Mouse (Mus musculus) kidney, postnatal 4 days (tissue): ENCODE data around the gene Qrich2.
A peak's percentile ranks its signal among the peaks of the same experiment; 100 is the strongest.
"Not testable (repeated sequence)": the region's sequence is repeated elsewhere in the genome, so short reads cannot be mapped to it uniquely, and the experiment has no call there.

Source experiments
- DNase-seq, 2 experiments: peaks; one replicate each; pipeline ENCODE4 v3.0.0; 2021; ENCODE audit warnings: mixed read lengths in 2 of 2

Gene Qrich2

DNA sequence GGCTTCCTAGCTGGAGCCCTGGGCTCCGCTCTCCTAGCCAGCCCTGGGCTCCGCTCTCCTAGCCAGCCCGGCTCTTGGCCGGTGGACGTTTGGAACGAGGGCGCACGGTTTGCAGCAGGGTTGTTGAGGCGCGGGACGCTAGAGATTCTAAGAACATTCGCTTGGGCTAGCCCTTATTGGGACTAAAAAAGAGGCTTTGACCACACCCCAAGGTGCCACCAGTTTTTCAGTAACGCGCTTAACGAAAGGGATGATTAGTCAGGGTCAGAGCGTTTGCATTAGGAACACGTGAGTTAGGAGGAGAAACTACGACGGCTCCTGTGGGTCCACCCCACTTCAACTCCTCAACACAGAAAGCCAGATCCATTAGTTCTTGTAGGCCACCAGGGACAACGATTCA is at the start of gene Qrich2:
TSS of gene Qrich2 (minus strand) at position 101 of the 400 bp plus-strand sequence.
- no peak for DNase-seq

DNA sequence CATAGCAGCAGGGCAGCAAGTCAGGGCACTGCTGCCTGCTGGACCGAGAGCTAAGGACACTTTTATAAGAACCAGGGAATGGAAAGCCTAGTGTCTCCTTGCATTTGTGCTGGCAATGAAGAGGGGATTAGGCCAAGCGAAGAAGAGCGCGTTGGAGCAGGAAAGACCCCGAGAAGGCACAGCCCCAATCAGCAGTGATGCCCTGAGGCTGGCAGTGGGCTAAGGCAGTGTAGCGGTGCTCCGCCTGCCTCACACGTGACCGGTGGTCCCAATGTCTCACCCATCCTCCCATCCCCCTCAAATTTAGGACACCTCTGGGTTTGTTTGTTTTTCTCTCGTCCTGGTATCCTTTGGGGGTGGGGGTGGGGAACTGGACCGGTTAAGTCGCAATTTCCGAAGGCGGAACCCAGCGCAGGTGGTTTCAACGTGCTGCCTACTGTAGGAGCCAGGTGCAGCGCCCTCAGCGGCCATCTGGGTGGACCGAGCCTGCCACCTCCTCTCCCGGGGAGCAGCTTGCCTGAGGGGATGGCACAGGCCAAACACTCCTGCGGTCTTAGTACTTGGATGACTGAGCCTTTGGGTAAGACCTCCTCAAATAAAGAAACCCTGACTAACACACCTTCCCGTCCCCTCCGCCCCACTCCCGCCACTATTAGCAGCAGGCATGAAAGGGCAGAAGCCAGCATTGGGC is 49.4 kb upstream of the Qrich2 start:
- DNase-seq, result peak; percentile 55 to 70

DNA sequence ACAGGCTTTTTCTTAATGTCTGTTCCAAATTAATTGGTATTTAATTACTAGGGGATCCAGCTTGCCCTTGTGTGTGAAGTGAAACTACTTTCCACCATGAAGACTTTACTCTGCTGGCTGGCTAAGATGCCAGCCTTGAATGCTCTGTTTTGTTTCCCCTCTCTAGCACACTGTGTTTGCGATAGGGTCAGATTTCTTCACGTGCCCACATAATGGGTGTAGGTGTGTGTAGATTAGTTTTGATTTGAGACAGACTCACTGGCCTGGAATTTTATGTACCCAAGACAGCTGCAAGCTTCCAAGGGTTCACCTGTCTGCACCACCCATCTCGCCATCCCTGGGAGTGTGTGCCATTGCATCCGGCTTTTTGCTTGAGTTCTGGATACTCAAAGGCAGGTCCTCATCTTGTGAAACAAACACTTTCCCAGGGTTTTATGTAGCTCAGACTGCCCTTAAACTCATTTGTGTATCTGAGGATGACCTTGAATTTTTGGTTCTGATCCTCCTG is 47.5 kb upstream of the Qrich2 start:
- DNase-seq, result no peak

DNA sequence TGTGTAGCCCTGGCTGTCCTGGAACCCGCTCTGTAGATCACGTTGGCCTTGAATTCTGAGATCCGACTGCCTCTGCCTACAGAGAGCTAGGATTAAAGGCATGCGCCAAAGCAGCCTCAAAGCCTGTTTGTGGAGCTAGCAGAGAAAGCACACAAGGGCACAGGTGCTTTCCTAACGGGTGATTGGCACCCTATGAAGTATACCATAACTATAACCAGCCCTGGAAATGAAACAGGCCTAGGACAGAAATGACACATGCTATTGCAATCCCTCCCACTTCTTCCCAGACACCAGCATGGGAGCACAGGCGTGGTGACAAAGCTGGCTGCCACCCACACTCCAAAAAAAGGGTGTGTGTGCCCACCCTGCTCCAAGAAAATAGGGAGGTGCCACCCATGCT is 46.9 kb upstream of the Qrich2 start:
- no peak for DNase-seq

DNA sequence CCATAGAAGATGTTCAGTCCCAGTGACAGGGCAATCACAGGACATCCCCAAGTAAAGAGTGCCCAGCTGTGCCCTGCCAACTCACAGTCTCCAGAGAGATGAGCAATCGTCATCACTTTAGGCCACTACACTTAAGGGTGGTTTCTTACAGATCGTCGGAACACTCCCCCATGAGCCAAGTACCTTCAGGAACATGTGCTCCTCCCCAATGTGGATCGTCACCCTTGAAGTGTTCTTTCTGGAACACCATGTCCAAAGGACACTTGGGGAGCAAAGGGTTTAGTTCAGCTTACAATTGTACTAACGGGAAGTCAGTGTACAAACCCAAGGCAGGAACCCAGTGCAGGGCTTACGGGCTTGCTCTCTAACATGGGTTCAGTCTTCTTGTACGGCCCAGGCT is 46.1 kb upstream of the Qrich2 start:
- DNase-seq, result no peak

DNA sequence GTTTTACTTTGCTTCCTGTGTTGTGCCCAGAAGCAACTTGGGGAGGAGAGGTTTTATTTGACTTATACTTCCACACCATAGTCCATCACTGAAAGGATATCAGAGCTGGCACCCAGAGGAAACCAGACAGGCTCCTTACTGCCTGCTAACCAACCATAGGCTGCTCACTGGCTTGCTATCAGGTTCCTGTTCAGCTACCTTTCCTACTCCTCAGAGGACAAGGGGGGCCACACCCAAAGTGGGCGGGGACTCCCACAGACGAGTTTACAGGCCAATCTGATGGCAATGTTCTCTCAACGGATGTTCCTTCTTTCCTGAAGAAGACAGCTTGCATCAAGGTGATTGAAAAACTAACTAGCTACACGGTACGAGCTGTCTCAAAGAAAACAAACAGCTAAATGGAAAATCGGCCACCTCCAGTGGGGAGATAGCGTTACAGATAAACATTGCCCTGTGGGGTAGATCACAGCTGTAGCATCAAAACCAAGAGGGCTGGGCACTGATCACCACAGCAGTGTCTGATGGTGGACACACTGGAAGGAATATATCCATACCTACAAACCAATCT is 45.3 kb upstream of the Qrich2 start:
- no peak for DNase-seq

DNA sequence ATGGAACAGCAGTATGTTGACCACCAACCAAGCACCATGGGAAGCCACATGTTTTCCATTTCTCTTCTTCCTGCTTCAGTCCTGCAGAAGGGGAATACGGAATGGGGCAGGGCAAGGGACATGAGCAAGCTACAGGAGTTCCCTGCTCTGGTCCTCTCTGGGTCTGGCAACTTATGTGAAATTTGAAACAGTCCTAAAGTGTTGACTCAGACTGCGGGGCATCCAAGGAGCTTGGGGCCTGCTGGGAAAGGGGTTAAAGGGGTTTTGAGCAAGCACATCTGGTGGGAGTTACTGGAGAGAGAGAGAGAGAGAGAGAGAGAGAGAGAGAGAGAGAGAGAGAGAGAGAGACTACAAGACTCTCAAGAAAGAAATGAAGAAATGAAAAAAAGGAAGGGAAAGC is 42.6 kb upstream of the Qrich2 start:
- no peak for DNase-seq

DNA sequence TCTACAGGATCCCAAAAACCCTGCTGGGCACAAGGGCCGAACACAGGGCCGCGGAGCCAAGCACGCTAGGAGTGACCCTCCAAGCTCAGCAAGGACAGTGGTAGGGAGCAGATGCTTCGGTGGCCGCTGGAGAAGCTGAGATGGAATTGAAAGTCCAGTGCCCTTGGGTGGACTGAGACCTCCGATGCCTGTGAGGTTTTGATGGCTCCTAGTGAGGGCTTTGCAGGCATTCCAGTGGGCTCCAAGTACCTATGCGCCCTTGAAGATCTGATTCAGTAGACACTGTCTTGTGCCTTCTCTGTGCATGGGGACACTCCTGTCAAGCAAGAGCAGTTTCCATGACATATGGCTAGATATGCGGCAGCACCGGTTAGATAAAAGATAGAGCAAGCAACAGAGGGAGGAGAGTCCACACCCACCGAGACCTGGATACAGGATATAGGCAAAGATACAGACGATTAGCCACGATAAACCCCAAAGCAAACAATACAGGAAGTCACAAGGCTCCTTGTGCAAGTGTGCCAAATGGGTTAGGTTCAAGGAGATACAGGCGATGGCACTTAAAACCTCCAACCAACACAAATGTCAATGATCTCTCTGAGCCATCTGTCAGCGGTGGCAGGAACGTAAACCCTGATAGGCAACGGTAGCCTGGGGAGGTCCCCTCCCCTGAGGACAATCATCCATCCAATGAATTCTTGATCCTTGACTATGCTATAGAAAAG is 40.3 kb upstream of the Qrich2 start:
- no peak for DNase-seq

DNA sequence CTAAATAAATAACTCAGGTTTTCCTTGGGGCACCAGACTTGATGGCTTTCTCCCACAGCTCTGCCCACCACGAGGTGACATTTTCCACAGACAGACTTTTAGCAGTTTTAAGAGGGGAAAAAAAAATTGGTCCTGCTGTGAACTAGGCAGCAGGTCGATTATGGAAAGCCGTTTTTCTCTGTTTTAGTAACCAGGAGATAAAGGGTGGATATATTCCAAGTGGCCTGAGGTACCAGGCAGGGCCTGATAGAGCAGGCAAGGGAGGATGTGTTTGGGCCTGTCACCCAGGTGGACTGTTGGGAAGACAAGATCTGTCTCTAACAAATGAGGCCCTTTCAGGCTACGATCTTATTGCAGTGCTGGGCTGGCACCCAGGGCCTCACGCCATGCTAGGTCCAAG is 39.5 kb upstream of the Qrich2 start:
- no peak for DNase-seq

DNA sequence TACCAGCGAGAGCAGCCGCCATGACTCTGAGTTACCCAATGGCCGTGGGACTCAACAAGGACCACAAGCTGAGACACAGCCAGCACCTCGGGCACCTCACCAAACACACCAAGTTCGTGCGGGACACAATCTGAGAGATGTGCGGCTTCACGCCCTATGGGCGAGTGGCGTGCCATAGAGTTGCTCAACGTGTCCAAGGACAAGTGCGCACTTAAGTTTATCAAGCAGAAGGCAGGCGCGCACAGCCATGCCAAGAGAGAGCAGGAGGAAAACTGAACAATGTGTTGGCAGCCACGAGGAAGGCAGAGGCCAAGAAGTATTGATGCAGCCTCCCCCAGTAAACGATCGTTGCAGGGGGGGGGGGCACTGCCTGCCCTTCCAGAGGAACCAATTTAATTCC is 38.5 kb upstream of the Qrich2 start:
- DNase-seq, result no peak

DNA sequence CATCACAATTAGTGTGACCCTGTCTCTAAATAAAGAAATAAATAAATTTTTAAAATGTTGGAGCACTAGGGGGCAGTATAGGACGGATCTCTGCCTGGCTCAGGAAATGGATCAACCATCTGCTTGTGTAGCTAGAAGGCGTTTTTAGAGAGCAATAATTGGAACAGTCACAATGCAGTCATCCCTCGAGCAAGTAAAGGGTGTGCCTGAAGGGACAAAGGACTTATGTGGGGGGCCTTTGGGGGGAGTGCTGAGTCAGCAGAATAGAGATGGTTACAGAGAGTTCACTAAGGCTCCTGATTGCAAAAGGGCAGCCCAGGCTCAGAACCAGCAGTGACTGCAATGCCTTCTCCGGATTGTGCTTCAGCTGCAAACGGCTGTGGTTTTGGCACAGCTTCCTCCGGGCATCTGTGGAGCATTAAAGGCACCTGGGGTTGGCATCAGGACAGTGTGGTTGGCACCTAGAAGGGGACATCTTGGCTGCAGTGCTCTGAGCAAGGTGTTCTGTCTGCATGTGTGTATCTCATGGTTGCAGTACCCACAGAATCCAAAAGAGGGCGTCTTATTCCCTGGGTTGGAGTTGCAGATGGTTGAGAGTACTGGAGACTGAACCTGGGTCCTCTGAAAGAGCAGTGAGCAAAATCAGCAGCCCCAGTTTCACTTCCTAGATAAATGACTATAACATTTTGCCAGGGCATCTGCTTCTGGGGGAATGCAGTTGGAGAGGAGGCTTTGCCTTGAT is 35.1 kb upstream of the Qrich2 start:
- peak; percentile 34 to 59 for DNase-seq

DNA sequence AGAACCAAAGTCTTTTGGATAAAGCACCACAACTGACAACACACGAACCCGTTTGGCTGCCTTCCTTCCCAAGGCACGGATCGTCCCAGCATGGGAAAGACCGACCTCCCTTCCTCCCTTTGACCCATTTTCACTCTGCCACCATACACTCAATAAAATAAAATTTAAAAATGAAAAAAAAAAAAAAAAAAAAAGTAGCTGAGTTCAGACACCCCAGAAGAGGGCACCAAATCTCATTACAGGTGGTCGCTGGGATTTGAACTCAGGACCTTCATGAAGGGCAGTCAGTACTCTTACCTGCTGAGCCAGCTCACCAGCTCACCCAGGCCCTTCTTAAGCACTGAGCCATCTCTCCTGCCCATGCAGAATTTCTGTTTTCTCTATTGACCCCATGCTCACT is 33.0 kb upstream of the Qrich2 start:
- DNase-seq, result no peak

DNA sequence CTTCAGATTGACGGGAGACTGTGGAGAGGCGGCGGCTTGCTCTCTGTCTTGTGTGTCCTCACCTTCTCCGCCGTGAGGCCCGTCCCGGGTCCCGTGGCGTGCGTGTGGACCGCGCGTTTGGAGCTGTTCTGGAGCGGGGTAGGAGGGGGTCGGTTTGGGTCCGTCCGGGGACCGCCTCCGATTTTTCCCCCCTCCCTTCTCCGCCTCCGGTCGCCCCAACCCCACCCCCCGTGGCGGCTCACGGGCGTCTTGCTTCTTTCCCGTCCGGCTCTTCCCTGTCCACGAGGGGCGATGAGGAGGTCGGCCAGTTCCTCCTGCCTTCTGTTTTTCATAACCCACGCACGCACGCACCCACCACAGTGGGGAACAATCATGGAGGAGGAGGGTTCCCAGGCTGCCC is 32.6 kb upstream of the Qrich2 start:
- peak in 1 of 2 experiments; percentile 50 for DNase-seq

DNA sequence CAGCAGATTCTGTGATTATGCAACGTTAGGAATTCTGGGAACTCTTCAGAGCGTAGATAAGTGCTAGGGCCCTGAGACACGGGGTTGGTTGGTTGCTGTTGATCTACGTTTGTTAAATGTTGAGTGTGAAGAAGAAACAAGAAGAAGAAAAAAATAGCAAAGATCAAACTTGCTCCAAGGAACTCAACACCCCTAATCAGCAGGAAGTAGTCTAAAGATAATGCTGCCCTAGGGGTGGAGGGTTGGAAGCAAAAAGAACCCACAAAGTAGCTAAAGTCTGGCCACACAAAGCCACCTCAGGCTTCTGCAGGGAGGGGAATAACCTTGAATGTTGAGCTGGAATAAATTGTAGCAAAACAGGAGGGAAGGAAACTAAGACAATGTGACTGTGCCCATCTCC is 31.3 kb upstream of the Qrich2 start:
- no peak for DNase-seq

DNA sequence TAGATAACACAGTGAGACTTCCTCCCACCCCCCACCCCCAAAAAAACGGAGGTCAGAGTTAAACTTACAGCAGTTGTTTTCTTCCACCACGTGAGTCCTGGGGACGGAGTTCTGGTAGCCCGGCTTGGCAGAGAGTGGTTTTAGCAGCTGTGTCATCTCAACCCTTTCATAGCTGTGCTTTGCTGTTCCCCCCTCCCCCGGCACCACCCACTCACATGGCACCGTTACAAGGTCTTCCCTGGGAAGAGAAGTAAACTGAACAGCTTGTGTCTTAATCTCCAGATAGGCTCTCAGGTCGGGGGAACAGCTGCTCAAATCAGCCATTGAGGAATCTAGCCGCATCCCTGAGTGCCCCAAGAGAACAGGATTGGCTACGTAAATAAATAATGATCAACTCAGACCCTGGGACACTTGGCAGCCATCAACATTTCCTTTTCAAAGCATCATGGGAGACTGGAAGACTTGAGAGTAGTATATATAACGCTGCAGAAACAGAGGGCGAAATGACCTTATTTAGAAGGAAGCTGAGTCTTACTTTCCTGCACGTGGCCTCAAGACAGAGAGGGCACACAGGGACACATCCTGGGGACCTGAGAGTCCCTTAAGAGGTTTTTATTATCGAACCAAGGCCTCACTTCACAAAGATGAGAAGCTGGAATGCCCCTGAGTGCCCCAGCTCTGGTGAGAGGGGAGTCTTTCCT is 28.6 kb upstream of the Qrich2 start:
- peak; percentile 87 to 91 for DNase-seq

DNA sequence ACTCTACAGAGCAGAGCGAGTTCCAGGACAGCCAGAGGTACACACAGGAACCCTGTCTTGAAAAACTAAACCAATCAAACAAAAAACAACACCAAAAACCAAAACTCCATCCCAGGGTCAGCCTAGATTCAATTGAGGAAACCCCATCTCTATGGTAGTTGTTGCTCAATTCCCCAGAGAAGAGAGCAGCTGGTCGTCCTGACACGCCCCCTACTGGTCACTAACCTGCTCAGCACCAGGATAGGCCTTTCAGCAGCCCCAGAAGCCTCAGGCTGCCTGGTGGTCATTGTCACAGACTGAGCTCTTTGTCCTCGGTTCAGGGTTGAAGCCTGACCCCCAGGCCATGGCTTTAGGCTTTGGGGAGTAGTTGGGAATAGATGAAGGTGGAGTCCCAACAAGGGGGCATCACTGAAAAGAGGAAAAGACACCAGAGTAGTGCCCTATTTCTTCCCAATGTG is 27.8 kb upstream of the Qrich2 start, which contains the start of gene Prpsap1:
TSS of gene Prpsap1 (minus strand) at position 408 of the 458 bp plus-strand sequence.
- peak; percentile 54 to 72 for DNase-seq

DNA sequence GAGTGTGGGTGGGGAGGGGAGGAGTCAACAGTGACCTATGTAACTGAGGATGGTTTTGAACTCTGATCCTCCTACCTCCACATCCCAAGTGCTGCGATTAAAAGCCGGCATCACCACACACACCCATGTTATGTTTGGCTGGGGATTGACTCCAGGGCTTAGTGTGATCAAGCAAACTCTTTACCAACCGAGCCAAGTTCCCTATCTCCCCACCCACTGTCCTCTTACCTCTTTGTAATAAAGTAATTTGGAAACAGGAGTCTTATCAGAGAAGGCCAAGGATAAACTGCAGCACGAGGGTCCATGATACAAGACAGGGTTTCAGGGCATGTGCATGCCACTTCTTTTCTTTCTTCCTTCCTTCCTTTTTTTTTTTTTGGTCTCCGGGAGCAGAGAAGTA is 27.1 kb upstream of the Qrich2 start:
- DNase-seq, result no peak

DNA sequence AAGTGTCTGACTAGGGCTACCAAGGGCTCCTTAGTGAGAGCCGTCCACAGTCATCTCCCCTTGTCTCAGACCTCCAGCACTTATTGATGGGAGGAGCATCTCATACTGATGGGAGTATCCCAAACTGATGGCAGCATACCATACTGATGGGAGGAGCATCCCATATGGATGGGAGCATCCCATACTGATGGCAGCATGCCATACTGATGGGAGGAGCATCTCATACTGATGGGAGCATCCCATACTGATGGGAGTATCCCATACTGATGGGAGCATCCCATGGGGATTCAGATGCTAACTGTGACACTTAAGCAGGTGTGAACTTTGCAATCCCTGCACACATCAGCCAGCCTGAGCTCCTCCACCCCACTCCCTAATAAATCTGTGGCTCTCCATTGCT is 26.5 kb upstream of the Qrich2 start:
- DNase-seq, result not testable (repeated sequence)

DNA sequence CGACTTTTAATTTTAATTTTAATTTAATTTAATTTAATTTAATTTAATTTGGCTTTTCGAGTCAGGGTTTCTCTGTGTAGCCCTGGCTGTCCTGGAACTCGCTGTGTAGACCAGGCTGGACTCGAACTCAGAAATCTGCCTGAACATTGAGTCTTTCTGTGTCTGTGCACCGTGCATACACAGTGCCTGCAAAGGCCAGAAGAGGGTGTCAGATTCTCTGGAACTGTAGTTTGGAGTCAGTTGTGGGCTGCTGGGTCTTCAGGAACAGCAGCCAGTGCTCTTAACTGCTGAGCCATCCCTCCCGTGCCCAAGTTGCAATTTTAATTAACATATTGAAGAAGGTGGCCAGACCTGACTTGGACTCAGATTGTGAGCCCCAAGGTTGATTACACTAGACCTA is 25.3 kb upstream of the Qrich2 start:
- DNase-seq, result no peak

DNA sequence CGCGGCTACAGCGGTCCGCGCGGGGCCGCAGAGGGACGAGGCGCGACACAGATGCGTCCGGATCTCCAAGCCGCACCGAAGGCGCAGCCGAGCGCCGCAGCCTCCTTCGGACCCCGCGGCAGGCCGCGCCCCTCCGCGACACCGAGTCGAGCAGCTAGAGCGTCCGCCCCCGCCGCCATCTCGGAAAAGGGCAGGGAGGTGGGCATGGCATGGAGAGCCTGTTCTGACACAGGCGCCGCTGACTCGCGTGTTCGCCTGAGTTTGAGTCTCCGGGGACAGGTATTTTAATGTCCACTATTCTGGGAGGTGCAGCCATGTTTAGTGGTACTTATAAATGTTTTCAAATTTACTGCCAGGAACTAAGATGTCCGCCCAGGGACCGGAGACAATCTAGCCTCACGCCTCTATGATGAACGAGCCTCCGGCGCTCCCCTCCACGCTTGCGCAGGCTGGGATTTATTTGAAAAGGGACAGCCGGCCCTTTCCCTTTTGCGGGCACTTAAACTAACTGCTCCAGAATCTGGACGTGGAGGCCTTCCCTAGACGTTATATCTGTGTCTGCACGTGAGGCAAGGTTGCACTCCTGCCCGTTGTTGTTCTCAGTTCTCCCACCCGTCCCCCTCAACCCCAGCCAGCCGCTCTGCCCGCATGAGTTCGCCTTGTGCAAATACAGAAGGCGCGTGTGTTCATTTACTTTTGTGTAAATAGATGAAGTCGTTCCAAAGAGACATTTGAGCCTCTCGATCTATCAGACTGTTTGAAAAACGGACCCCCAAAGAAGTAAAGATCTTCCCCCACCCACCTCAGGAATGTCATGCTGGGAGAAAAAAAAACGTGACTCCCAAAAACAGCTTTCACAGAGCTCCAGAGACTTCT is 24.4 kb upstream of the Qrich2 start:
- peak; percentile 92 to 95 for DNase-seq

DNA sequence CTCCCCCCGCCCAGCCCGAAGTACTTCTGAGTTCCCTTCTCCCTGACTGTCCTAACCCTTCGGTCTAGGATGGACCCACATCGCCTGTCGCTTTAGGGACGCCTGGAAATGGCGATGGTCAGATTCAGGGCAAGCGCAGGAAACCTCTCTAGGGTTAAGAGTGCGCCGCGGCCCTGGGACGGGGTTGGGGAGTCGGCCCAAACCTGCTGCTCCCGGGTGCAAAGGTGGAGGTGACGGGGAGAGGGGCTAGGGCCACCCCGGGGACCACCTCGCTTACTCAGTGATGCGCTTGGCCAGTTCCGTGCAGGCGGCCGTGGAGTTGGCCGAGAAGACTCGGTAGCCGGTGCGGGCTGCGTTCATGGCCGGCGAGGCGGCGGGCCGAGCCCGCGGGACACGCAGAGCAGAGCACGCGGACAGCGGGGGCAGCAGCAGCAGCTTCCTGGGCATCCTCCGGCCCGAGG is 23.8 kb upstream of the Qrich2 start:
- DNase-seq, result no peak
